Mouse (Mus musculus) inflammation-experienced regulatory T-cells, adult 6 months (primary cell): Measurements from ENCODE around the gene Soga1. TPM values are rescaled to one million over a fixed set of nuclear protein-coding genes. Genes with fewer than 3 reads are reported as not detected.

ENCODE experiments used
- ATAC-seq: one replicate; pipeline ENCODE4 v1.8.0; 2017
- polyA plus RNA-seq, 3 experiments: library from polyadenylated mRNA; unstranded; fragments of 100-300 nt; shearing (Covaris generic); gene quantifications; one replicate each; pipeline ENCODE4 v1.2.1; 2017

The Soga1 gene
- polyA plus RNA-seq, 3 experiments from 2014 or later = 0.17 TPM; not detected in 2

GRCm38 (mm10) chr2:157078059-157078792 is 828 bp downstream of the Soga1 start:
- no peak for ATAC-seq

- no peak for ATAC-seq
Measured at GRCm38 (mm10) chr2:157077641-157078058, 1.4 kb downstream of the Soga1 start.

- ATAC-seq = no peak
Measured at GRCm38 (mm10) chr2:157077160-157077559, 1.9 kb downstream of the Soga1 start.

- ATAC-seq = no peak
Measured at GRCm38 (mm10) chr2:157076585-157076984, 2.5 kb downstream of the Soga1 start.

GRCm38 (mm10) chr2:157075685-157076084 is 3.4 kb downstream of the Soga1 start:
- no peak for ATAC-seq

GRCm38 (mm10) chr2:157075226-157075625 is 3.8 kb downstream of the Soga1 start:
- no peak for ATAC-seq

GRCm38 (mm10) chr2:157074772-157075171 is 4.3 kb downstream of the Soga1 start:
- no peak for ATAC-seq

- ATAC-seq = no peak
Measured at GRCm38 (mm10) chr2:157074186-157074724, 4.8 kb downstream of the Soga1 start.

- ATAC-seq = no peak
Measured at GRCm38 (mm10) chr2:157073378-157074052, 5.5 kb downstream of the Soga1 start.

GRCm38 (mm10) chr2:157072316-157072990 is 6.6 kb downstream of the Soga1 start:
- ATAC-seq = no peak

- ATAC-seq = peak; percentile 35
Measured at GRCm38 (mm10) chr2:157071556-157071955, 7.5 kb downstream of the Soga1 start.

GRCm38 (mm10) chr2:157070365-157070764 is 8.7 kb downstream of the Soga1 start:
- ATAC-seq = no peak

- ATAC-seq = no peak
Measured at GRCm38 (mm10) chr2:157069755-157070315, 9.2 kb downstream of the Soga1 start.

GRCm38 (mm10) chr2:157069355-157069735 is 9.7 kb downstream of the Soga1 start:
- no peak for ATAC-seq

- ATAC-seq = no peak
Measured at GRCm38 (mm10) chr2:157068701-157069354, 10.2 kb downstream of the Soga1 start.

- ATAC-seq = no peak
Measured at GRCm38 (mm10) chr2:157066731-157067430, 12.2 kb downstream of the Soga1 start.

- no peak for ATAC-seq
Measured at GRCm38 (mm10) chr2:157065879-157066226, 13.2 kb downstream of the Soga1 start.

GRCm38 (mm10) chr2:157064978-157065878 is 13.8 kb downstream of the Soga1 start:
- ATAC-seq = no peak

- no peak for ATAC-seq
Measured at GRCm38 (mm10) chr2:157064136-157064535, 14.9 kb downstream of the Soga1 start.

- ATAC-seq = no peak
Measured at GRCm38 (mm10) chr2:157063241-157063700, 15.8 kb downstream of the Soga1 start.
